Mouse (Mus musculus): ENCODE results near the gene Prkn. TPM values are rescaled to one million over a fixed set of nuclear protein-coding genes. Genes with fewer than 3 reads are reported as not detected.
"Not testable (repeated sequence)": the region's sequence is repeated elsewhere in the genome, so short reads cannot be mapped to it uniquely, and the experiment has no call there.

Prkn gene
- polyA plus RNA-seq, 1 experiment, result 0.58 TPM

GRCm38 (mm10) chr17:11978260-11978821 lies 1138.2 kb downstream of the Prkn start:
- TF ChIP-seq CTCF (IDR thresholded peaks at IDR 0.05; ENCODE audit: extremely low read depth, insufficient read length, insufficient replicate concordance, low read depth, low read length) (no peak), POLR2A (IDR thresholded peaks at IDR 0.05; ENCODE audit: low read depth, low read length) (no peak)
- Histone ChIP-seq H3K27me3 (ENCODE audit: control insufficient read depth, insufficient read depth, low read length) (no peaks in the 10 kb centered on the region), H3K27ac (ENCODE audit: insufficient read depth, low read depth, low read length) (no peak overlapping the region), H3K36me3 (ENCODE audit: control insufficient read depth, insufficient read depth, low read length) (no peaks in the 10 kb centered on the region), H3K4me1 (ENCODE audit: control insufficient read depth, insufficient read depth, insufficient read length, low read length) (peaks cover under 1% of the 10 kb centered on the region; the same call in 1 of the 2 replicates), H3K4me3 (ENCODE audit: low read depth, low read length) (no peak overlapping the region)
- 71% methylated on average over 17 of the region's 17 CpGs for WGBS

GRCm38 (mm10) chr17:11981666-11982065 lies 1141.5 kb downstream of the Prkn start:
- H3K27me3 ChIP-seq (ENCODE audit: control insufficient read depth, insufficient read depth, low read length), result no peaks in the 10 kb centered on the region
- TF ChIP-seq POLR2A (IDR thresholded peaks at IDR 0.05; ENCODE audit: low read depth, low read length) (no peak), CTCF (IDR thresholded peaks at IDR 0.05; ENCODE audit: extremely low read depth, insufficient read length, insufficient replicate concordance, low read depth, low read length) (no peak)
- H3K36me3 ChIP-seq (ENCODE audit: control insufficient read depth, insufficient read depth, low read length), result no peaks in the 10 kb centered on the region
- H3K4me1 ChIP-seq (ENCODE audit: control insufficient read depth, insufficient read depth, insufficient read length, low read length), result no peaks in the 10 kb centered on the region
- H3K27ac ChIP-seq (ENCODE audit: insufficient read depth, low read depth, low read length), result no peak overlapping the region
- no peak overlapping the region for H3K4me3 ChIP-seq (ENCODE audit: low read depth, low read length)
- 79% methylated on average over 9 of the region's 9 CpGs for WGBS

DNA sequence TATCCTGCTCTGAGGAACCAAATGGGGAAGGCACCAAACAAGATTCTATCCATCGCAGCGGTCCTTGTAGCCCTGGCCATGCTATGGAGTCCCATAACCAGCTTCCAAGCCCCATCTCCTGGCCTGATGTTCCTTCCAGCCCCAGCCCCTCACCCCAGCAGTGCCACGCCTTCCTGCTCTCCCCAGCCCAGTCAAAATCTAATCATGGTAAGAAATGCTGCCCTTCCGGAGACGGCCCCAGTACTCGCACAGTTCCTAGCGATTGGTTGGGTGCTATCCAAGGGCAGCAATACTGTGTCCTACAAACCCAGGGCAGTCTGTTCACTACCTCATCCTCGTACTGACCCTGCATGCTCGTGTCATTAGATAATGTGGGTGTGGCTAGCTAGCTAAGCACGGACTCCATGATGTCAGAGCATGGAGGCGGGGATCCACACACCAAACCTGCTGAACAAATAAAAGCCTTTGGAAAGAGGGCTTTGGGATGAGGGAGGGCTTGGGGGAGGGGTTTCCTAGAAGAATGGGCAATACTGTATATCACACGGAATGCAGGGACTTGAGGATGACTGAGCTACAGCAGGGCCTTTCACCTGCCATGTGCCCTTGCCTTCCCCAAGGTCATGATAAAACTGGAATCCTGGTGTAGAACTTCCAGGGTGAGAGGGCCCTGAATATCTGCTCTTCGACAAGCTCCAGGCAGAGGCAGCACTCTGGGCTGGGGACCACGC lies 1148.1 kb downstream of the Prkn start:
- Histone ChIP-seq H3K4me1 (ENCODE audit: control insufficient read depth, insufficient read depth, insufficient read length, low read length) (peaks cover 4% of the 10 kb centered on the region; the same call in 1 of the 2 replicates), H3K36me3 (ENCODE audit: control insufficient read depth, insufficient read depth, low read length) (no peaks in the 10 kb centered on the region), H3K27ac (ENCODE audit: insufficient read depth, low read depth, low read length) (no peak overlapping the region), H3K27me3 (ENCODE audit: control insufficient read depth, insufficient read depth, low read length) (no peaks in the 10 kb centered on the region), H3K4me3 (ENCODE audit: low read depth, low read length) (no peak overlapping the region)
- WGBS, result 50% methylated on average over 14 of the region's 14 CpGs
- no peak for TF ChIP-seq POLR2A (IDR thresholded peaks at IDR 0.05; ENCODE audit: low read depth, low read length)
- no peak for TF ChIP-seq CTCF (IDR thresholded peaks at IDR 0.05; ENCODE audit: extremely low read depth, insufficient read length, insufficient replicate concordance, low read depth, low read length)

- H3K4me3 ChIP-seq (ENCODE audit: low read depth, low read length), result no peak overlapping the region
- H3K27me3 ChIP-seq (ENCODE audit: control insufficient read depth, insufficient read depth, low read length), result no peaks in the 10 kb centered on the region
- WGBS, result 68% methylated on average over 4 of the region's 4 CpGs
- peaks cover 4% of the 10 kb centered on the region; the same call in 1 of the 2 replicates for H3K4me1 ChIP-seq (ENCODE audit: control insufficient read depth, insufficient read depth, insufficient read length, low read length)
- TF ChIP-seq CTCF (IDR thresholded peaks at IDR 0.05; ENCODE audit: extremely low read depth, insufficient read length, insufficient replicate concordance, low read depth, low read length) (no peak), POLR2A (IDR thresholded peaks at IDR 0.05; ENCODE audit: low read depth, low read length) (no peak)
- no peak overlapping the region for H3K27ac ChIP-seq (ENCODE audit: insufficient read depth, low read depth, low read length)
- H3K36me3 ChIP-seq (ENCODE audit: control insufficient read depth, insufficient read depth, low read length), result no peaks in the 10 kb centered on the region
These were observed 1149.1 kb downstream of the Prkn start for GRCm38 (mm10) chr17:11989296-11989695.

DNA sequence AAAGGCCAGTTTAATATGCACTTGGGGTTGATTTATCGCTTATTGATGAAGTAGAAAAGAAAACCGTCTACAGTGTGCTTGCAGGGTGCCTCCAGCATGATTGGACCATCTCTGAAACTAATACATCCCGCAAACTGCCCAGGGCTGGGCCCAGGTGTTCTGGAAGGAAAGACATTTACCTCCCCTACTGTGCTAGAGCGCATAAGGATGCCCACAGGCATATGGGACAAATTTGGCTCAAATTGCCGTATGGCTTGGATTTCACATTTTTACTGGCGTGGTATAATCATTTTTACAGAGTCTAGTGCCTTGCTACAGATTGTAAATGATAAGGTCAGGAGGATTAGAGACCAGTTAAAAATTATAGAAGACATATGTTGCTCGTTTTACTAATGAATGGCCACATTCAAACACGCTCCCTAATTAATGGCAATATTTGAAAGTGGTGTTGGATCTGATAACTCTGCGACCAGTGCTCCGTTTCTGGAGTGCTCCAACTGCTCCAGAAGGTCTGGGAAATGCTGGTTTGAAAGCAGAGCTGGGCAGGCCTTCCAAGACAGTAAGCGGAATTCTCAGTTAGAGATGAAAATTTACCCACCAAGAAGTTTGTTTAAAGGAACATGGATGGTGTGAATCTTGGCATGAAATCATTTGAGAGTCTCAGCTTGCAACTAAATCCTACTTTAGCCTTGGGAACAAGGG lies 1150.4 kb downstream of the Prkn start:
- H3K27ac ChIP-seq (ENCODE audit: insufficient read depth, low read depth, low read length), result no peak overlapping the region
- no peaks in the 10 kb centered on the region for H3K36me3 ChIP-seq (ENCODE audit: control insufficient read depth, insufficient read depth, low read length)
- no peaks in the 10 kb centered on the region for H3K27me3 ChIP-seq (ENCODE audit: control insufficient read depth, insufficient read depth, low read length)
- TF ChIP-seq POLR2A (IDR thresholded peaks at IDR 0.05; ENCODE audit: low read depth, low read length), result no peak
- no peak for TF ChIP-seq CTCF (IDR thresholded peaks at IDR 0.05; ENCODE audit: extremely low read depth, insufficient read length, insufficient replicate concordance, low read depth, low read length)
- 89% methylated on average over 11 of the region's 11 CpGs for WGBS
- peaks cover 6% of the 10 kb centered on the region; the same call in 1 of the 2 replicates for H3K4me1 ChIP-seq (ENCODE audit: control insufficient read depth, insufficient read depth, insufficient read length, low read length)
- no peak overlapping the region for H3K4me3 ChIP-seq (ENCODE audit: low read depth, low read length)

- Histone ChIP-seq H3K27me3 (ENCODE audit: control insufficient read depth, insufficient read depth, low read length) (no peaks in the 10 kb centered on the region), H3K4me1 (ENCODE audit: control insufficient read depth, insufficient read depth, insufficient read length, low read length) (peaks cover 6% of the 10 kb centered on the region; the same call in 1 of the 2 replicates), H3K4me3 (ENCODE audit: low read depth, low read length) (no peak overlapping the region), H3K27ac (ENCODE audit: insufficient read depth, low read depth, low read length) (no peak overlapping the region), H3K36me3 (ENCODE audit: control insufficient read depth, insufficient read depth, low read length) (no peaks in the 10 kb centered on the region)
- TF ChIP-seq CTCF (IDR thresholded peaks at IDR 0.05; ENCODE audit: extremely low read depth, insufficient read length, insufficient replicate concordance, low read depth, low read length) (peak; percentile 46; the same call in 1 of the 2 replicates), POLR2A (IDR thresholded peaks at IDR 0.05; ENCODE audit: low read depth, low read length) (no peak)
- 33% methylated on average over 8 of the region's 8 CpGs for WGBS
These were observed 1153.1 kb downstream of the Prkn start for GRCm38 (mm10) chr17:11993249-11993648.

DNA sequence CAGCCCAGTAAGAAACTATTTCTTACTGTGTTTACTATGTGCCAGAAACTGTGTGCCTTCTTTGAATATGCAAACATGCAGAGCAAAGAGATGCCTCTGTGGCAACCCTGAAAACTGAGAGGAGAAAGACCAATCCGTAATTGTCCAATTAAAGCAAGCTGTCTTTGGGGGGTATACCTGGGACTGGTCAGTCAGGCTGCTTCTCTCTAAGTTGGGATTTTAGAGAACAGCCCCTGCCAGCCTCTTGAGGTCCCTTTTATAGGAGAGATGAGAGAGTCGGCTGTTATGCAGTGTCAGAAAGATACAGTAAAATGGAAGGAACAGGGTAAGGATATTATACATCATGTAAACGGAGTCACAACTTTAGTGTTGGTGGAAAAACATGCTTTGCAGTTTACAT lies 1154.1 kb downstream of the Prkn start:
- Histone ChIP-seq H3K27me3 (ENCODE audit: control insufficient read depth, insufficient read depth, low read length) (no peaks in the 10 kb centered on the region), H3K4me3 (ENCODE audit: low read depth, low read length) (no peak overlapping the region), H3K4me1 (ENCODE audit: control insufficient read depth, insufficient read depth, insufficient read length, low read length) (peaks cover 2% of the 10 kb centered on the region; the same call in 1 of the 2 replicates), H3K36me3 (ENCODE audit: control insufficient read depth, insufficient read depth, low read length) (no peaks in the 10 kb centered on the region), H3K27ac (ENCODE audit: insufficient read depth, low read depth, low read length) (no peak overlapping the region)
- WGBS, result 80% methylated on average over 3 of the region's 3 CpGs
- TF ChIP-seq CTCF (IDR thresholded peaks at IDR 0.05; ENCODE audit: extremely low read depth, insufficient read length, insufficient replicate concordance, low read depth, low read length) (no peak), POLR2A (IDR thresholded peaks at IDR 0.05; ENCODE audit: low read depth, low read length) (no peak)

DNA sequence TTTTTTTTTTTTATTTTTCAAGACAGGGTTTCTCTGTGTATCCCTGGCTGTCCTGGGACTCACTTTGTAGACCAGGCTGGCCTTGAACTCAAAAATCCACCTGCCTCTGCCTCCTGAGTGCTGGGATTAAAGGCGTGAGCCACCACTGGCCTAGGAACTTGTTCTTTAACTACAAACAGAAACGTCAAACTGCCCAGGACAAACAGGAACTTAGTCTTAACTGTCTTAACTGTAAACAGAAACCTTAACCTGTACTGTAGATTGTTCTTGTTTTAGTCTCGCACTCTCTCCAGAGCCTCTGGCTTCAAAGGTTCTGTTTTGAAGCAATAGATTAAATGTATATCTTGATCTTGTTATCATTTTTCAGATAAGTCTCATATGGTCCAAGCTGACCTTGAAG lies 1154.6 kb downstream of the Prkn start:
- not testable (repeated sequence) for H3K27me3 ChIP-seq (ENCODE audit: control insufficient read depth, insufficient read depth, low read length); H3K27ac ChIP-seq (ENCODE audit: insufficient read depth, low read depth, low read length); H3K4me3 ChIP-seq (ENCODE audit: low read depth, low read length); H3K4me1 ChIP-seq (ENCODE audit: control insufficient read depth, insufficient read depth, insufficient read length, low read length); H3K36me3 ChIP-seq (ENCODE audit: control insufficient read depth, insufficient read depth, low read length)
- WGBS, result 29% methylated on average over 3 of the region's 3 CpGs

Data from small intestine, adult 2 months (tissue).